Mouse (Mus musculus): ENCODE data around the gene Lhb.
A peak's percentile ranks its signal among the peaks of the same experiment; 100 is the strongest.

The Lhb gene

DNA sequence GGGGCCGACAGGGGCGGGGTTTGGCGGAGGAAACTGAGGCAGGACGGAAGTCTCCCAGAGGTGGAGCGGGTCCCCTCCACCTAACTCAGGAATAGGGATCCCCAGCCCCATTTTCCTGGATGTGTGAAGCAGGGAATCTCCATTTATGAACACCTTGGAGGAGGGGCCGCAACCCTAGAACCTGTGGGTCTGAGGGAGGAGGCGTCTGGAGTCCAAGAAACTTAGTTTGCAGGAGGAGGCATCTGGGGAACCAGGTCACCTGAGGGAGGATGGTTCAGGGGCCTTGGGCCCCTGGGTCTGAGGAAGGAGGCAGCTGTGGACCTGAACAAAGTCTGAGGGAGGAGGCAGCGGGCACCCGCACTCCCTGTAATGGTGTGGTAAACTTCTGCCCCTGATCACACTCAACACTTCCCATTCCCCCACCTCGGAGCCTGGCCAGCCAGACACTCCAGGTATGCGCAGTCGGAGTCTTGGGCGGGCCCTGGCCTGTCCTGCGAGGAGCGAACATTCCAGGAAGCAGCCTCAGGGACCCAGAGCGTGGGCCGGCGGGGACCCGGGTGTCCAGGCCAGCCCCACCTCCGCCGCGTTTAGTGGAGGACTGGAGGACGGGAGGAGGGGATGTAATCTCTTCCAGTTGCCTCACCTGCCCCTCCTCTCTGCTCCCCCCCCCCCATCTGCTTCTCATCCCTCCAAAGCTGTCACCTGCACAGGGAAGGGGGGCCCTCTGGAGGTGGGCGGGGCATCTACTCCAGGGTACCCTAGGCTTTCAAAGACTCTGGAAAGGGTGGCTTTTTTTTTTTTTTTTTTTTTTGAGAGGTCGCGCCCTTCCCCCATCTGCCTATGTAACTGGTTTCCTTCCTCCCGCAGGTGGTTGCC, 6.5 kb upstream of the Lhb start:
- DNase-seq (ENCODE audit: low read depth), result no peak

DNA sequence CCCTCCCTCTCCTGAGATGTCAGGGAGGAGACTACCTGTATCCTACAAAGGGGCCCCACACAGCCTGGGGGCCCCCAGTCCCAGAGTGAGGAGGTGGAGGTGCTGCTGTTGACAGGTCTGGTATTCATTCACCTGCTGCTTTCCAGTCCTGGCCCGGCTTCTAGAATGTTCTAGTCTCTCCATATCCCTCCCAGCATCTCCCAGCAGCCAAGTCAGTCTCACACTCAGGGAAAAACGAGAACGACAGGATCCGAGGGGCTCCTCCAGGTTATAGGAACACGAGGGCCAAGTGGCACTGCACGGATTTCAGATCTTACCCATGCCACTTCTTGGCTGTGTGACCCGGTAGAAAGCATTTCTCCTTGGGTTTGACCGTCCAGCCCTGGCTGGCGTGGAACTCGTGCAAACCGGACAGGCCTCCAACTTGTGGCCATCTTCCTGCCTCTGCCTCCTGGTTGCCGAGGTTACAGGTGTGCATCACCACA, 5.8 kb upstream of the Lhb start:
- no peak for DNase-seq (ENCODE audit: low read depth)

DNA sequence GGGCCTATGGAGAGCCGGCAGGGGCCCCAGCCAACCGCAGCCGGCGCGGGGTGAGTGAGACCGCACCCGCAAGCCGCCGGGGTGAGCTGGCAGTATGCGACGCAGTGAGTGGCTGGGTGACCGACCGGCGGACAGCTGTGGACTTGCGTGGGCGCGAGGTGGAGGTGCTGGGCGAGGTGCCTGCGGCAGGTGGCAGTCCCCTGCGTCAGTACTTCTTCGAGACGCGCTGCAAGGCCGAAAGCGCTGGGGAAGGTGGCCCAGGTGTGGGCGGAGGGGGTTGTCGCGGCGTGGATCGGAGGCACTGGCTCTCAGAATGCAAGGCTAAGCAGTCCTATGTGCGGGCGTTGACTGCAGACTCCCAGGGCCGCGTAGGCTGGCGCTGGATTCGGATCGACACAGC, 5.0 kb upstream of the Lhb start:
- DNase-seq (ENCODE audit: low read depth), result no peak

DNA sequence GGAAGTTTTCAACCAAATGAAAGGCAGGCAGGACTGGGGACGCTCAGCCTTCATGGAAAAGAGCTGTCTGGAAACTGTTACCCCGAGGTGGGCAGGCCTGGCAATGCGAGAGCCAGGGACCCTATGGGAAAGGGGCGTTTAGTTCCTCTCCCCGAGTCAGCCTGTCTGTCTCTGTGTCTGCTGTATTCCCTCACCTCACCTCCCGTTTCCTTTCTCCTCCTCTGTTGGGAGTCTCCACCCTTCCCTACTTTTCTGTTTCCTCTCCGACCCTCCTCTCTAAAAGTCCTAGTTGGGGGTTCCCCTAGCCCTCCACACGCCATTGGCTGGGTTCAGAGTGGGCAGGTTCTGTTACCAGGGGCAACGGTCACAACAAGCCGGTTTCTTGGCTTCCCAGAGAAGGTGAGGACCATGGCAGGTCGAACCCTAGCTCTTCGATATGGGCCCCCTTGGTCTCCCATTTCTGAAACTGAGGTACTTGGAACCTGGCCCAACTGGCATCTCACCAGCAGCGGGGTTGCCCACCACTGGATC, 2.6 kb upstream of the Lhb start:
- DNase-seq (ENCODE audit: low read depth), result no peak

DNA sequence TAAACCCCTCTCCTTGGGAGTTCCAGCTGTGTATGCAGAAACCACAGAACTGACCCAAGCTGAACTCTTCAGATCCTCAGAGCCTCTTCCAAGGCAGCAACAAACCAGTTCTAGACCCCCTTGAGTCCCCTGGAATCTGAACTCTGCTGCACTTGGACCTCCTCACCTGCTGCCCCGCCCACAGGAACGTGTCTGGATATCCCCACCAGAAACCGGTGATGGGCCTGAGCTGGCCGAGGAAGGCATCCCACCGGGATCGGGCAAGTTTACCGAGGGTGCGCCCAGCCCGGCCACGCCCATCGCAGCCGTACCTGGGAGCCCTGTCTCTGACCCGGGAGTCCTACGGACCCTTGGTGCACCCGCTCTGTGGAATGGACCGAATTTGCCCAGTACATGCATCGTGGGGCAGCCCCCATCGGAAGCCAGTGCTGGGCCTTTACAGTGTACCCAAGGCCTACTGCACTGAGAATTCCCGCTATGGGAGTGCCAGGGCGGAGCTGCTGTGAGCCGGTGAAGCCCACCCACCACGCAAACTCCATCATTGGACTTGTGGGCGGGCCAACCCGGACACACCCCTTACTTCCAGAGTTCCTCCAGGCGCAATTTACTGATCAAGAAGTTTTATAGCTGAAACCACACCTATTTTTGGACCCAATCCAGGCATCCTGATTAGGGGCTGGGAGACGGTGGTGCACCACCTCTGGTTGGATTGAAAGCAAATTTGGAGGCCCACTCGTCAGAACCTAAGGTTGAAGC, 583 bp upstream of the Lhb start:
- no peak for DNase-seq (ENCODE audit: low read depth)

DNA sequence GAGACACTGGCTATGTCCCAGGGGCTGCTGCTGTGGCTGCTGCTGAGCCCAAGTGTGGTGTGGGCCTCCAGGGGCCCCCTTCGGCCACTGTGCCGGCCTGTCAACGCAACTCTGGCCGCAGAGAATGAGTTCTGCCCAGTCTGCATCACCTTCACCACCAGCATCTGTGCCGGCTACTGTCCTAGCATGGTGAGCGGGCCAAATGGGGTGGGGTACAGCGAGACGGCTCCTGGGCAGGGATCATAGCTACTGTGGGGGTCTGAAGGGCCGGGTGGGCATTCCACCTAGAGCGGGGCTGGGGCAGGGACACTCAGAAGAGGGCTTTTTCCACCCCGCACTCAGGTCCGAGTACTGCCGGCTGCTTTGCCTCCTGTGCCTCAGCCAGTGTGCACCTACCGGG, 574 bp downstream of the Lhb start:
- no peak for DNase-seq (ENCODE audit: low read depth)

DNA sequence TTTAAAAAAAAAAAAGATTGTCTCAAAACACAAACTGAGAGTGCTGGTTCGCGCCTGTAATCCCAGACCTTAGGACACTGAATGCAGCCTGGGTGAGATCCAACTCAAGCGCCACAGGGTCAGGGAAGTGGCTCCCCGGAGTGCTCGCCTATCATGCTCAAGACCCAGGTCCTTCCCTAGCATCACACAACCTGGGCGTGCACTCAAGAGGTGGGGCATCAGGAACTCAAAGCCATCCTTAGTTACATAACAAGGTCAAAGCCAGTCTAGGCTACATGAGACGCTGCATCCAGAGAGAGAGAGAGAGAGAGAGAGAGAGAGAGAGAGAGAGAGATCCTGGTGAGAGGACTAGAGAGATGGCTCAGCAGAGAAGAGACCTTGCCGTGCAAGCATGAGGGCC, 5.9 kb downstream of the Lhb start:
- DNase-seq (ENCODE audit: low read depth), result no peak

DNA sequence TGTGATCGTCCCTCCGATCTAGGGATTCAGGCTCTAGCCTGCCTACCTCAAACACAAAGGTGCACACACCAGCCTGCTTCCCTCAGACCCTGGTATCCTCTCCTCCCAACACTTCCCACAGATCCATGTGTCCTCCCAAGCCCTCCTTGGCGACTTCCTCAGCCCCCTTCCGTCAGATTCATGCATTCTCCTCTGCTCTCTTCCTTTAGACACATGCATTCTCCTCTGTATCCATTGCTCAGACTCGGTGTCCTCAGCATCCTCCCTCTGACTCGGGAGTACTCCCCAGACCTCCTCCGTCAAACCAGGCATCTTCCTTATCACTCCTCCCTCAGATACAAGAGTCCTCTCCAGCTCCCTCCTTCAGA, 13.2 kb downstream of the Lhb start:
- no peak for DNase-seq (ENCODE audit: low read depth)

DNA sequence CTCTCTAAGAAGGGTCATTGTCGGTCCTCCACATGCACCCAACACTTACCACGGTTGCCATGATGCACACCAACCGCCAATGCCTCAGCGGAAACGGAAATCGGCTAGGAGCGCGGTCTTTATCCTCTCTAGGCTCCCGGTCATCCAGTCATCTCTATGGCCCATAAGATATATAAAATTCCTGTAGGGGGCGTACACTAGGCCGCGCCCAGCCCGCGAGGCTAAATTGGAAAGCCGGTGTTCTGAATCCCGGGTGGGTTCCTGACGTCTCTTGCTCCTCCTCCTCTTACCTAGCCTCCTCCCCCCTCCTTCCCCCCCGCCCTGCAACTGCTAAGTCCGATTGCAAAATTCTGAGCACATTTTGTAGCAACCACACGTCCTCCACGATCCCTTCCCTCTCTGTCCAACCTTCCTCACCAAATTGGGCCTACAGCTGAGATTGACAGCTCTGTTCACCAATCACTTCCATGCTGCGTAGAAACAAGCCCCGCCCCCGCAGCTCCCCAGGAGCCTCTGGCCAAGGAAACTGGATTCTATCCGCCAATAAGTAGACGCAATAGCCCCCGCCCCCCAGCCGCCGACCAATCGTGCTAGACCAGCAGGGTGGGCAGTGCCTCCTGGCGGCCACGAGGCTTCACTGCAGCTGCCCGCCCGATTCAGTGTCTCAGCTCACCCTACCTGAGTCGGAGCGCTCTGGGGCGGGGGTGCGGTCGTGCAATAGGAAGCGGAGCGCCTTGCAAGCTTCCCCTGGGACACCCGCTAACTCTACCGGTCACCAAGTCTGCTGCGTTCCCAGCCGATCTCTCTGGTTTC, 13.8 kb downstream of the Lhb start, which contains the start of gene Gys1:
Gys1 (plus strand) TSS at position 642 of the 813 bp plus-strand sequence.
- DNase-seq (ENCODE audit: low read depth), result peak; percentile 100

DNA sequence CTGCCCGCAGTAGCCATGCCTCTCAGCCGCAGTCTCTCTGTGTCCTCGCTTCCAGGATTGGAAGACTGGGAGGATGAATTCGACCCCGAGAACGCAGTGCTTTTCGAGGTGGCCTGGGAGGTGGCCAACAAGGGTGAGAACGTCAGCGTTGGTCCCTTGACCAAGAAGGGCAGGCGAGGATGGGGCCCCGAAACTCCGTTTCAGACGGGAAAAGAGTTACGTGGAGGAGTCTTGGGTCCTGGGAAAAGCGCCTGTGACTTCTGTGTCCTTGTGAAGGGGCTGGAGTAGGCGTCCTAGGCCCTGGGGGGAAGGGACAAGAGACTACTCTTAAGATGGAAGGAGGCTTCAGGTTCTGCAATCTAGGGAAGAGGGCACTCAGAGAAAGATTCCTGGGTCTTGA, 14.4 kb downstream of the Lhb start:
- DNase-seq (ENCODE audit: low read depth), result peak; percentile 45

DNA sequence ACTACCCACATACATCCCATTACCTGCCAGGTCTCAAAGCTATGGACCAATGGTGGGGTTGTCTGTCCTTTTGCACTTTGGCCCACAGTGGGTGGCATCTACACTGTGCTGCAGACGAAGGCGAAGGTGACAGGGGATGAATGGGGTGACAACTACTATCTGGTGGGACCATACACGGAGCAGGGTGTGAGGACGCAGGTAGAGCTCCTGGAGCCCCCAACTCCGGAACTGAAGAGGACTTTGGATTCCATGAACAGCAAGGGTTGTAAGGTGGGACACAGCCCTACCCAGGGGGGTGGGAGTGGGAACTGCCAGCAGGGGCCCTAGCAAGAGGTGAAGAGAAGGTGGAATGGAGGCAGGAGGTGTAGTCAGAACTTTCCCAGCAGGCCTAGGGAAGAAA, 15.8 kb downstream of the Lhb start:
- DNase-seq (ENCODE audit: low read depth), result no peak

DNA sequence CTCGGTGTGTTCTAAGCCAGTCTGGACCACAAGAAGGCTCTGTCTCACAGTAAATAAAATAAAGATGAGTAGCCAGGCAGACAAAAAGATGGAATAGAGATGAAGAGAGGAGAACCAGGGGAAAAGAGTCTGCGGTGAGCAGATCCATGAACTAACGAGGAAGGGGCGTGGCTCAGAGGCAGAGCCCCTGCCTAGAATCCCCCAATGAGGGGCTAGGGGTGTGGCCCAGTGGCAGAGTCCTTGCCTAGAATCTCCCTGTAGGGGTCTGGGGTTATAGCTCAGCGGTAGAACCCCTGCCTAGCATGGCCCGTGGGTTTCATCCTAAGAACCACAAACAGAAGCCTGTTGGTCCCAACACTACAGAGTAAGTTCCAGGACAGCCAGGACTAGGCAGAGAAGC, 16.4 kb downstream of the Lhb start:
- no peak for DNase-seq (ENCODE audit: low read depth)

DNA sequence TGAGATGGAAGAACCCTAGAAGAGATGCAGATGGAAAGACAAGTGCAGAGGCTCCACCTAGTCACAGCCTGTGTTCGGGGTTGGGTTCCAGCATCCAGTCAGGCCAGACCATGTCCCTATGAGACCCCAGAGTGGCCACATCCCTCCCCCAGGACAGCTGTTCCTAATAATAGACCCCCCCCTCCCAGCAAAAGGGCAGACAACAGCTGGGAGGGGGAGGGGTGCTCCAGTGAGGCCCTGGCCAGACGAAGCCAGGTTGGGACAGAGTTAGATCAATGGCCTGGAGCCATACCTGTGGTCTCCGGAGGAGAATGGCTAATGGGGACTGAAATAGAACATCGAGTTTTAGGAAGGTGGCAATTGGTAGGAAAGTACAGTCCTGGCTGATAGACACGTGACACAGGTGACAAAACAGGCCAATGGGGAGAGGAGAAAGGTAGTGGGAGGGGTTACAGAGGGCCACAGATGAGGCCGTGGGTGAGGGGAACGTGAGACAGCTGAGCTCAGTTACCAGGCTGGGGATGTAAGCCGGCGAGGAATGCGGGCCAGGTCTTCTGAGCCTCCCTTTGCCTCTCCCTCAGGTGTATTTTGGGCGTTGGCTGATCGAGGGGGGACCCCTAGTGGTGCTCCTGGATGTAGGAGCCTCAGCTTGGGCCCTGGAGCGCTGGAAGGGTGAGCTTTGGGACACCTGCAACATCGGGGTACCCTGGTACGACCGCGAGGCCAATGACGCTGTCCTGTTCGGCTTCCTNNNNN, 17.1 kb downstream of the Lhb start, which contains the start of gene Ruvbl2:
Ruvbl2 (minus strand) TSS at position 576 of the 756 bp plus-strand sequence.
- no peak for DNase-seq (ENCODE audit: low read depth)

DNA sequence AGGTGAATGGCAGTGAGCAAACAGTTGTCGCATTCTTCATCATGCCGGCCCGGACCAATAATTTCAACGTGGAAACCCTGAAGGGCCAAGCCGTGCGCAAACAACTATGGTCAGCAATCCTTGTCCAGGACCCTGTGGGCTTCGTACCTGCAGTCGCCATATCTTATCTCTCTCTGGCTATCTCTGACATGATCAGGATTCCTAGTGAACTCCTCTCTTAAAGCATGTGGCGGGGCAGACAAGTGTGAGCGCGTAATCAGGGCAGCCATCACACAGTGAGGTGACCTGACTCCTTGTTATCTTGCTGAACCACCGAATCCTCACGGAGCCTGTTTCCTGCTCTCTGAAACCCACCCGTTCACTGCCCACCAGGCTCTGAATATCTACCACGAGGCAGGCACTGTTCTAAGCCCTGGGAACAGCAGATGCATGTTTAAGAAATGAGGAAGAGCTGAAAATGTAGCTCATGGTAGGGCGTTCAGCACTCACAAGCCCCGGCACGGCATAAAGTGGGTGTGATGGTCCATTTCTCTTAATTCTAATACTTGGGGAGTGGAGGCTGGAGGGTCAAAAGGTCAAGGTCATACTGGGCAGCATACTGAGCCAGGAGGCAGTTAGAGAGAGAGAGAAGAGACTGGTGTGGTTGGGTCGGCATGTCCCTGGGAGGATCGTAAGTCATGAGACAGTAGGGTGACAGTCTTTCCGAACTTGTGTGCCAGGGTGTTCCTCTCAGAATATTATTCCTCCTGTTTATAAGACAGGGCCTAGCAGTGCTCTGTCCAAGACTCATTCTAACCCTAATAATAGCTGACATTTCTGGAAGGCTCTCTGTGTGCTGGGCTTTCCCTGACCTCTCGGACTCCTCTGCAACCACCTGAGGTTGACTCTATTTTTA, 23.2 kb downstream of the Lhb start:
- no peak for DNase-seq (ENCODE audit: low read depth)

DNA sequence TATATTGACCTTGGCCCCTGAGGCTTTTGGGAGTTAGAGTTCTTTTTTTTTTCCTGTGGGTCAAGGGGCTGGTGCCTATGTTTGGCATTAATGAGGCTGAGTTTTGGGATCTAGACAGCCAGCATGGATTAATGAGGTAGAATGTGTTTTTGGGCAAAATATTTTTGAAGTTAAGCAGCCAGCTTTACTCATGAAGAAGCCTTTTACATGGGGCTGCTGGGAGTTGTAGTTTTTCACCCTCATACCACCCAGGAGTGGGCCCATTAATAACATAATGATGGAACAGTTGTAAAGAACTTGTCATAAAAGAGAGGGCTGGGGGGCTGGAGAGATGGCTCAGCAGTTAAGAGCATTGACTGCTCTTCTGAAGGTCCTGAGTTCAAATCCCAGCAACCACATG, 26.0 kb downstream of the Lhb start:
- no peak for DNase-seq (ENCODE audit: low read depth)

DNA sequence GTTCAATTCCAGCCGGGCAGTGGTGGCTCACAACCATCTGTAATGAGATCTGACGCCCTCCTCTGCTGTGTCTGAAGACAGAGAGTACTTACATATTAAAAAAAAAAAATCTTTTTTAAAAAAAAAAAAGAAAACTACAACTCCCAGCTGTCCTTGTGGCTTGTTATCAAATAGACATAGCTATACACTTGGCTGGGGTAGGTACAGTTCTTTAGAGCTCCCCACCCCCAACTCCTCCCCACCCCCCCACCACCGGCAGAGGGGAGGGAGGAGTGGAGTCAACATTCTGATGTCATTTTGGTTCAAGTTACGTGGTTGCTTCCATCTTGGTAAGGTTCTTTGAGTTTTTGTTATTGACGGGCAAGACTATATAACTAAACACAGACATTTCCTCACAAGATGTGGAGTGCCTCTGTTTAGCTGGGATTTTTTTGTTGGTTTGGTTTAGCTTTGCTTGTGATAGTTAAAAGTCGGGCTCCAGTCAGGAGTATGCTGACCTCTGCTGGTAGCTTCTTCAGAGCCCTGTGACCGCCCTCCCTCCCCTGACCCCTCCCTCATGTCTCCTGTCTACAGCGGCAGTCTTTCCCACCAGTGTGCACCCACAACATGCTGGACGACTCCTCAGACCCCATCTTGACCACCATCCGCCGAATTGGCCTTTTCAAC, 26.8 kb downstream of the Lhb start:
- peak; percentile 60 for DNase-seq (ENCODE audit: low read depth)

DNA sequence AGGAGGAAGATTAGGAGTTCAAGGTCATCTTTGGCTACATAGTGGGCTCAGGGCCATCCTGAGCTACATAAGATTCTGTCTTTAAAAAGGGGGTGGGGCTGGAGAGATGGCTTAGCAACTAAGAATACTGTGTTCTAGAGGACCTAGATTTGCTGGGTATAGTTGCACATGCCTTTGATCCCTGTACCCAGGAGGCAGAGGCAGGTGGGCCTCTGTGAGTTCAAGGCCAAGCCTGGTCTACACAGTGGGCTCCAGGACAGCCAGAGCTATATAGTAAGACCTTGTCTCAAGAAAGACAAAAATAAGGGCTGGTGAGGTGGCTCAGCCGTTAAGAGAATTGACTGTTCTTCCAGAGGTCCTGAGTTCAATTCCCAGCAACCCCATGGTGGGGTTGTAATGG, 29.4 kb downstream of the Lhb start:
- DNase-seq (ENCODE audit: low read depth), result no peak

DNA sequence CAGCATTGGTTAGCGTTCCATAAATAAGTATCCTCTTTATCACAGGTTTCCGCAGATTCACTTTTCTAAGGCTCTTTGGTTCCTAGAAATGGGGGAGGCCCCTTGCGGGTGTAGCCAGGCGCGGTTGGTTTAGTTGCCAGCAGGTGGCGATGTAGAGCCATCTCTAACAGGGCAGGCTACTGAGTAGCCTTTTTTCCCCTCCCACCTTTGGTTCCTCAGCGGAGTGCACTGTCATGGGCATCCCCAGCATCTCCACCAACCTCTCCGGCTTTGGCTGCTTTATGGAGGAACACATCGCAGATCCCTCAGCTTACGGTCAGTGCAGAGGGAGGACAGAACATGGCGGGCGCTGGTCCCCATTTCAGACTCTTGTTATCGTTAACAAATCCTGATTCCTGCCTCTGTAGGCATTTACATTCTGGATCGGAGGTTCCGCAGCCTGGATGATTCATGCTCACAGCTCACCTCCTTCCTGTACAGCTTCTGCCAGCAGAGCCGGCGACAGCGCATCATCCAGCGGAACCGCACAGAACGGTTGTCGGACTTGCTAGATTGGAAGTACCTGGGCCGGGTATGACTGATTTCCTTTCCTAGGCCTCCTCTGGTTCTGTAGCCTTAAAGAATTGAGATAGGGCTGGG, 30.8 kb downstream of the Lhb start:
- peak; percentile 87 for DNase-seq (ENCODE audit: low read depth)

DNA sequence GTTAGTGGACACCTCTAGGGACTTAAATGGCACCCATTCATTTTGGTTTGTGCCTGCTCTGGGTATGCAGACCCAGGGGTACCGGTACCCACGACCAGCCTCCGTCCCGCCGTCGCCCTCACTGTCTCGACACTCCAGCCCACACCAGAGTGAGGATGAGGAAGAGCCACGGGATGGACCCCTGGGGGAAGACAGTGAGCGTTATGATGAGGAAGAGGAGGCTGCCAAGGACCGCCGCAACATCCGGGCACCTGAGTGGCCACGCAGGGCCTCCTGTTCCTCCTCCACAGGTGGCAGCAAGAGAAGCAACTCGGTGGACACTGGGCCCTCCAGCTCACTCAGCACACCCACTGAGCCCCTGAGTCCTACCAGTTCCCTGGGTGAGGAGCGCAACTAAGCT, 34.4 kb downstream of the Lhb start:
- DNase-seq (ENCODE audit: low read depth), result no peak

All from NIH3T3 (cell line).